Mouse (Mus musculus): Measurements from ENCODE around the gene Esrrg.

Esrrg gene

DNA sequence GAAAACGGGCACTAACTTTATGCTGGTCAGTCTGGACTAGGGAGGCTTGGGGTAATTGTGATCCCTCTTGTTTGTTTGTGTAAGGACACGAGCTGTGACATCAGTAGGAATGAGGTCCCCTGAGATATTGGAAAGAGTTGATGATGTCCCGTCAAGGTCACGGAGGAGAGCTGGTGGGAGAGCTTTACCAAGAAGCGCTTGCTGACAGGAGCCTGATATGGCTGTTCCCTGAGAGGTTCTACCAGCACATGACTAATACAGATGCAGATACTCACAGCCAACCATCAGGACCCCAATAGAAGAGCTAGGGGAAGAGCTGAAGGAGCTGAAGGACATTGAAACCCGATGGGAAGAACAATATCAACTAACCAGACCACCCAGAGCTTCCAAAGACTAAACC lies 302.6 kb downstream of the Esrrg start:
- no peak for DNase-seq (ENCODE audit: low spot score)

DNA sequence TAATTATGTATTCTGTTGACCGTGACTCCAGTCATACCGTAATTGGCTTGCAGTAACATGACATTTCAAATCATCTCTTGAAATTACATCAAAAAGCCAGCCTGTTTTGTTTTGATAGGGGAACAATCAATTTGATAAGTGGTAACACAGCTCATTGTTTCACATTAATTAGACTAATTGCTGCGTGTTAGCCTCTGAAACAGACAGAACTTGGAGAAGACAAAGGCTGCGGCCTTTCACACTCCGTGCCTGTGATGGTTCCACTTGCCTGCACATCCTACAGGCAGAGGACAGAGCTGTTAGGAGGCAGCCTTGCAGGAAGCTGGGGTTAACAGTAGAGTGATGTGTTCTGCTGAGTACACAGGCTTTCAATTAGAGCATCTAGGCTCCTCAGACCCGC lies 309.7 kb downstream of the Esrrg start:
- no peak for DNase-seq (ENCODE audit: low spot score)

DNA sequence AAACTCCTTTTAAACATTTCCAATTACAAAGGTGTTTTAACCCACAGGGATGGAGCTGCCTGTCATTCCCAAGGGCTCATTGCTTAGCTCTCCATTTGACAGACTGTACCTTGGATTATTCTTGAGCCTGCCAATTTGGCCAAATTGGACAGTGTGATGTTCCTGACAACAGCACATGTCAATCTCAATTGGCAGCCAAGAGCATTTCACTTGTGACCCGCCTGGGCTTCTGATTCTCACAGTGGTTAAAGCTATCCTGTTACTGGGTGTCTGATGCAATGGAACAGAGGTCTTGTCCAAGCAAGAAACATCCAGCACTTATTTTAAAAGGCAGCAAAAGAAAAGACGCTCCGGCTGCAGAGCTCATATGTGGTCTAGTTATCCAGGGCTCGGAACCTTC lies 310.3 kb downstream of the Esrrg start:
- no peak for DNase-seq (ENCODE audit: low spot score)

DNA sequence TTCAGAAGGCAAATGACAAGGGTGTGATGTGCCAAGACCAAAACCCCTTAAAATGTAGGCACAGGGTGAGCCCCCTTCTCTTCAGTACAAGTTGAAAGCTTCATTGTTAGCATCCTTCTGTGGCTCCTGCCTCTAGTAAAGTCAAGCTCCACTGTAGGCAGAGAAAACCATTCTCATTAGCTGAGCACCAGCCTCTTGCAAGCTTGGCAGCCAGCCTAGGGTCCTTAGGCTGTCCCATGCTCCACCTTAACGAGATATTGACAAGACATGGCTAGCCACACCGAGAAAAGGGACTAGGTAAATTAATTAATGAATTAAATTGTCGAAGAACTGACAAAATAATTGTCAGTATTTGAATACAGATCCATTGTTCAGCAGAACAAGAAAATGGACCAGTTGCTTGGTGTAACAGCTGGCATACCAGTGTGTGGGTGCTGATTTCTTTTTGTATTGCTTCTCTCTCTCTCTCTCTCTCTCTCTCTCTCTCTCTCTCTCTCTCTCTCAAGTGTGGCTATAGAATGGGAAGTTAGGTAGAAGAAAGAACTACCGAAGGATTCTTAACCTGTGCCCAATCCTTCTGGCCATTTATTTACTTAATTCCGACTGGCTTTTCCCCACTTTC lies 311.7 kb downstream of the Esrrg start:
- DNase-seq (ENCODE audit: low spot score): no peak

DNA sequence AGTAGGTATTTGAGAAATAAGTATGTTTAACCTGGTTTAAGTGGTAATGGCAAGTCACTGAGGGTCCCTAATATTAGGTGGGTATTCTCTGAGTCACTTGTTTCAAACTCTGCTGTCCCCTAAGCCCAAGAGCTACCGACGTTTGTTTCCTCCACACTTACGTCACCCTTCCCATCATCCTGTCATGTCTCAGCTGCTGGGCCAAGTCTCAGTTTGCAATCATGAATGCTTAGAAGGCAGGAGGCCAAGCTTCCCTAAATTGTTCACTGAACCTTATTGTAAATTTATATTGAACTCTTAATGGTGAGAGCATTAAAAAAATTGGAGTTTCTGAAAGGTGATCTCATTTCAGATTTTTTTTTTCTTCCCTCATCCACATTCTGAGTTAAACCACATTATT lies 322.6 kb downstream of the Esrrg start:
- no peak for DNase-seq (ENCODE audit: low spot score)

DNA sequence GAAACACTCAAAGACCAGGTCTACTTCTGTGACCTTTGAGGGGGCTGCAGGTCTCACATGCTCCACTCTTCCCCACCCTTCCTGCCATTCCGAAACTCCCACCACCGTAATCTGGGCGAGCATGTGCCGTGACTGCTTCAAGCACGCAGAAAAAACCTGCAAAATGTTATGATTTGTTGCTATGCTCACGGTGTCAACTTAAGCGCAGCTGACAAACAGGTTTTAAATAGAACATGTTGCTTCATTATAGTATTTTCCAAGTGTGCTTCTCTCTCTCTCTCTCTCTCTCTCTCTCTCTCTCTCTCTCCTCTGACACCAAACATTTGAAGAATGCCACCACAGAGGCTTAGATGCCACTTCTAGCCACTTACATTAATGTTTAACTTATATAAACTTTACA lies 330.1 kb downstream of the Esrrg start:
- no peak for DNase-seq (ENCODE audit: low spot score)

DNA sequence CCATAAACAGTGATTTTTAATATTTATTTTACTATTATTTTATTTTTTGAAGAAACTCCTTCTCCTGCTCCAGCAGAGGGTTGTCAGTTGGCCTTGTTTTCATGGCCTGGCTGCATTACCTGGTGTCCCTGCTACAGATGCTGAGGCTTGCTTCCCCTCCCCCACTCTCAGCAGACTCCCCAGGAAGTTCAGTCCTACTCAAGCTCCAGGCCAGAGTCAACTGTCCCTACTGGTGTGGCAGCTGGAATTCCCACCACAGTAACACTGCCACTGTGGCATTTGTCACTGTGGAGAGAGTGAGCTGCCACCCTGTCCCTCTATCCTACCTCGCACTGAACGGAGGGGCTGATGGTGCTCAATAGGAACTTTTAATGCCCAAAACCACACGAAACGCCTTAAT lies 330.5 kb downstream of the Esrrg start:
- DNase-seq (ENCODE audit: low spot score): no peak

DNA sequence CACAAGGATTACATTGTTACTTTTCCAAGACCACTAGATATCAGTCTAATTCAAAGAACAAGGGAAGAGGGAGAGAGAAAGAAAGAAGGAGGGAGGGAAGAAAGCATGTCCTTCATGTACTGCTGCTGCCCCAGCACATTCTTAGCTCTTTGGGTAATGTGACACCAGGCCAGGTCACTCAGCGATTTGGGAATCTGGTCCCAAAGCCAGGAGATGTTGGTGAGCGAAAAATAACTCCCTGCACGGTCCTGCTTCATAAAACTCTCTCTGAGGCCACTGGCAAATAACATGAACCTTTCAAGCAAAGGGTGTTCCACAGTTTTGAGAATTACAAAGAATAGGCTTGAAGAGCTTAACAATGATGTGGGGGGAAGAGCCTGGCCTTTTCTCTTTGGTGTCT lies 342.9 kb downstream of the Esrrg start:
- no peak for DNase-seq (ENCODE audit: low spot score)

DNA sequence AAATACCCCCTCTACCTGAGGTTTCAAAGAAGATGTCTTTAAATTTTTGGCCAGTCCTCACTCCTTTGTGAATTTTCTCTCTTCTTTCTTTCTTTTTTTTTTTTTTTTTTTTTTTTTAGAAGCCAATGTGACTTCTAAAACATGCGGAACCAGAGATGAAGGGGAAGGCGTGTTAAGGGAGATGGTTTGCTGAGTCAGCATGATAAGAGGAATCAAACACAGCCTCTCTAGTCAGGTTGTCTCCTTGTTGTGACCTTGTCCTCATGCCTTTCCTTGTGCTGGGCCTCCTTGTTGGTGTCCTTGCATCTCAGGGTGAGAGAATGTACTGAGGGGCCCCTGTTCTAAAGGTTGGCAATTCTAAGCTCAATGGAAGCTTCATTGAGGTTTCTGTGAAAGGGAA lies 348.1 kb downstream of the Esrrg start:
- DNase-seq (ENCODE audit: low spot score): no peak

DNA sequence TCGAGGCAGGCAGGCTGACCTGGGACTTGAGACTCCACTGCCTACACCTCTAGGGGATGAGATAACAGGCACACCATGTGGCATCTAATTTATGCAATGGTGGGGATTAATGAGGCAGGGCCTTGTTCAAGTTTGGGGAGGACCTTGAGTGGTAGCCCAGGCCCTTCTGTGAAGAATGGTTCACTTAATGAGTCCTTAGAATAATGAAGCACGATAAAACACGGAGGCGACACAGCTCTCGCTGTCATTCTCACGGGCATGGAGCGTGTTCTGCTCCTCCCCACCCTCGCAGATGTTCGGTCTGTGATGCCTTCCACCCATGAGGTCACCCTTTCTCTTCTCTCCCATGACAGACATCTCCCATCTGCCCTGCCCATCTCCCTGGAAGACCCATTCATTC lies 350.6 kb downstream of the Esrrg start:
- DNase-seq (ENCODE audit: low spot score): no peak

DNA sequence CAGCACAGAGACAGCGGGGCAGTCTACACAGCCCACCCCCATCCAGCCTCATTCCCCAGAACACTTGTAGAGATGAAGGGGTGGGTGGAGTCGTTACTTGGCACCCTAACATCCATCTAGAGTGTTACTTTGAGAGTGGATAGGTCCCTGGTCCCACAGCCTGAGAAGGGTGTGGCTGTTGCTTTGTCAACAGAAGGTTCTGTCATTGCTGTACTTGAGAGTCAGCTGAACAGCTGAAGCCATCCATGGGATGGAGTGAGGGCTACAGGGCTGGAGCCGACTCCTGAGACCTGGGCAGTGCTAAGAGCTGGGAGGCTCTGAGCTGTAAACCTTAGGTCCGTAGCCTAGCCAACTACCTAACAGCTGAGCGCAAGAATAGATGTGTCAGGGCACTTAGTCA lies 352.9 kb downstream of the Esrrg start:
- DNase-seq (ENCODE audit: low spot score): no peak

DNA sequence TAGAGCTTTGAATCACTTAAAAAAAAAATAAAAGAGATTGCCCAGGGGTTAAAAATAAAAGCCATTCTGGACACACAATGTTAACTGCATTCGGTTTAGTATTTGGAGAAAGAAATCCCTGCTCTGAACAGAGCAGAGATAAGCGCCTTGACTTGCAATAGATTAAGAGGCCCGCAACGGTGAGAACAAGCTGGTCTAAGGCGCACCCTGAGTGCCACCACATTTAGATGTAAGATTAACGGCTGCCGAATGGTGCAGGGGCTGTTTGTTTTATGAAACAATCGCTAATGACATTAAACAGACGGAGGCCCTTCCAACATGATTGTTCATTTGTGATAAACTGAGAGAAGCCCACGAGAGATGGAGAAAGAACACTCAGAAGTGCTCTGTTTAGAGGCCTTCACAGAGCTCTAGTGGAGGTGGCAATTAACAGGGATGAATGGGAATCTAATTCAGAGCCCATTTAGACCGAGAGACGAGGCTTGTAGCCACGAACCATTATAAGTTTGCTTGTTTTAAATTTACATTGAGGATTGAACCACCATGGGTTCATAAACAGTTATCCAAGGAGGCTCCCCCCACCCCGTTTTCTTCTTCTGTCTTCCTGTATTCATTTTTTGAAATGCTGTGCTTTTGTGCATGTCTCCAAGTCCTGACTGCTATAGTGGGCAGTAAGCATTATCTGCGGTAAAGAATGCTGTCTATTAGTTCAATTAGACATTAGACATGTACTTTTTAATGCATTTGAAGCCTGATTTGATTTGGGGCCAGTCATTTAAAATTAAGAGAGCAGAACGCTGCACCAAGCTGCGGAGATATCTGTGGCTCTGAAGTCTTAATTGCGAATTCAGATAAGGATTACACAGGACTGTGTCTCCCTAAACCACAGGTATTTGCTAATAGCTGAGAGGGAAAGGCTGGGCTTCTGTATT lies 356.5 kb downstream of the Esrrg start:
- no peak for DNase-seq (ENCODE audit: low spot score)

DNA sequence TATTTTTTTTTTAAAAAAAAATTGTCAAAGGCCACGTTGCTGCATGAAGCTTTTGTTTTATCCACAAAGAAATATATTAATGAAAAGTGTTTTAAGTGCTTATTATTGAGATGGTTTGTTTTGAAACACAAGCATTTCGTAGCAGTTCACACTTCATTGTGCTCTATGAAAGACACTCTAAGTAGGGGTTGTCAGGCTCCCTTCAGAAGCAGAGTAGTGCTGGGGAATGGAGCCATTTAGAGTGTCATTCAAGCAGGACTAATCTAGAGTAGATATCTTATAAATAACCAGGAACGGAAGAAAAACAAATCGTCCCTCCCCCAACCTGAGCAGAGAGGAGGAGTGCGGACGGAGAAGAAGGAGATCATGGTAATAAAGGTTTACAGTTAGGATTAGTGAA lies 357.3 kb downstream of the Esrrg start:
- DNase-seq (ENCODE audit: low spot score): no peak

DNA sequence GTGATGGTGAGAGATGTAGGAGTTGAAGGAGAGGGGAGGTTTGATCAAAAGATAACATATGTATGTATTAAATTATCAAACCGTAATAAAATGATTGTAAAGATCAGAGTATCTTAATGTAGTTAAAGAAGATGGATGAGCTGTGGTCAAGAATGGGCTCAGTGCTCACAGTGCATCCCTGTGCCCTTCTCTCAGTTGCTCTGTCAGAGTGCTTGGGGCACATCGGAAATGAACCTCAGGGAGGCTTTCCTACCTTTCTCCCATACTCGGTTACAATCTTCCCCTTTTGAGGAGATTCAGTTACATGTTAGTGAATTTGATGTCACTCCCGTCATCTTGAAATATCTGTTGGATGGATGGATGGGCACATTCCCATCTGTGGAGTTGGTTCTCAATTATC lies 359.8 kb downstream of the Esrrg start:
- DNase-seq (ENCODE audit: low spot score): no peak

DNA sequence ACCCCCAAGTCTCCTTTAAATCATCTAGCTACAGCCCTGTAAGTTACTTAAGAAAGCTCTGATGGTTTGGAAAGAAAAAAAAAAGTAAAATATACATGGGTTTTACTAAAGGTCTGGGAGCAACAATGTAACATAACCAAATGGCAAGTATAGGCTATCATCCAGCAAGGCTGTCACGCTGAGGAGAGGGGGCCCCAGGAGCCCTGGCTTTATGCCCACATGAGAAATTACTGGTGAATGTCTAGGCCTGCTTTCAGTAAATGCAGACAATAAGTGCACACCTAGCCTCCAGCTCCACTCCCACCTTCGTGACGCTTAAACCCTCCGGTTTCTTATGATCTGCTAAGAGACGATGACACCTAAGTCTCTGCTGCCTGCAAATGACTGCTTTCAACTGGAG lies 360.9 kb downstream of the Esrrg start:
- no peak for DNase-seq (ENCODE audit: low spot score)

DNA sequence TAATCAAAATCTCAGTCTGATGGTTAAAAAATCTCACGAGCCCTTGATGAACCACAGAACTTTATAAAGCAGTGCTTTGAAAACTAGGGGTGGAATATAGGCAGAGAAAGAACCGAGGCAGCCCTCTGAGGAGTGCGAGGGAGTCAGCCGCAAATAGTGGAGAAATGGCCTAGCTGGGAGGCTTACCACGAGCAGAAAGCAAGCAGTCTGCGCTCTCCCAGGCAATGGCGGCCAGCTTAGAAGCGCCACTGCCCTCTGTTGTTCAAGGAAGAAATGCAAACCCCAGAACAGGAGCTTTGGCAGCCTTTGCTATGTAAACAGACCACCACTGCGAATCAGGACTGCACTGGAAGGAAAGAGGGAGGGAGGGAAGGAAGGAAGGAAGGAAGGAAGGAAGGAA lies 365.8 kb downstream of the Esrrg start:
- no peak for DNase-seq (ENCODE audit: low spot score)

DNA sequence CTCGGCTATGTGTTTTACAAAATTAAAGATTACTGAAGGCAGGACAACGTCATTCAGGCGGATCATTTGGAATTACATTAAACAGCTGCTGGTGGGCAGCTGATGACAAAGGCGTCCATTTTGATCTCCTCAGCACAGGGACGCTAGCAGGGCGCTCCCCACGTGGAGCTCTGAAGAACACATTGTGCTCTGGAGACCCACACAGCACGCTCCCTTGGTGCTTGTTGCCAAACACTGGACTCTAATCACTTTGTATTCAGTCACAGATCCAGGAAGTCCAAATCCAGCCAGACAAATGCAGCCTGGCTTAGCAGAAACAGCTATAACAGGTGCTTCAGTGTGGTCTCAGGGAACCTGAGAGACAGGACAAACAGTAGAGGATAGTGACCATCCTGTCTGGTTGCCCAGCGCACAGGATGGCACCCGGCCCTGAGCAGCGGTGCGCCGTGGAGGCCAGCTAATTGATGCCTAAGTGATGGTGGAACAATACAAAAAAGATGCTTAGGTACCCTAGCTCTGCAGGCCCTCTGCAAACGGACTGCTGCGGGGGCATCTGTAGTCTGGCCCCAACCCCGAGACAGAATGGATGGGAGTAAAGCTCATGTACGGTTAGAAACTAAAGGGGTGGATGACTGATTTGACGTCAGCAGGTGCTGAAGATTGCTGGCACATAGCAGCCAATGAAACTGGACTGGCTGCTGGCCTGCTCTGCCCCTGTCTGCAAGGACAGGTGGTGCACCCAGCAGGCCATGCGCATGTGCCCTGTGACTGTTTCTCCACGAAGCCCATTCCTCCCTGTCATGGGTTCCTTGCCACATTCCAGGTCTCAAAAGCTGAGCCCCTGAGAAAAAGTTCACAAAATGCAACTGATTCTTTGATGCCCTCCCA lies 367.1 kb downstream of the Esrrg start:
- peak; percentile 15 for DNase-seq (ENCODE audit: low spot score)

DNA sequence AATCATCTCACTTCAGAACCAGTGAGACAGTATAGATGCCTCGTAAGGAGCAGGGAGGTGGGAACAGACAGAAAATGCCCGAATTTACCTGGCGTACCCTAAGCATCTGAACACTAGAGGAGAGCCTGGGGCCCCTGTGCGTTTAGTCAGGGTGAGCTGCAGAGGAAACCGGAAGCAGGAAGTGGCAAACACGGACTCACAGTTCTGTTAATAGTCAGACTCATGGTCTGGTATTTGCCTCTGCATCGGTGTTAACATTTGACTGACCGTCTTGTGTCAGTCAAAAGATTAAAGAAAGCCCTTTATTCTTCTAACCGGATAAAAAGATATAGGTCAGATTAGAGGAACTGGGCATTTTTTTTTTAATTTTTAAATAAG lies 367.8 kb downstream of the Esrrg start:
- DNase-seq (ENCODE audit: low spot score): no peak

DNA sequence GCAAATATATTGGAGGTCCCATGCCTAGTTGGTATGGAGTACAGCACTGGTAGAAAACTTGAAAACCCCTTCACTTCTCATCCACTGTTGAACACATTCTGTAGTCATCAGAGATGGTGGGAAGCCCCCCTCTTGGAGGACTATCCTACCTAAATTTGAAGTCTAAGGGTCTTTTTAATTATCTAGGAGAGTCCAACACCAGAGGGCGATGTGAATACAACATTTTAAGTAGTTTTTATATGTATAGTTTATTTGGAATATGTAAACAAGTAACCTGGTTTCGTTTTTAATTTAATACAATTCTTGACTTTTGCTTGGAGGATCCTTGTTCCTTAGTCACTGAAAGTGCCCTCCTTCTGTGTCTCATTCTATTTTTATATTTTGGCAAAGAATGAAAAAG lies 372.4 kb downstream of the Esrrg start:
- no peak for DNase-seq (ENCODE audit: low spot score)

DNA sequence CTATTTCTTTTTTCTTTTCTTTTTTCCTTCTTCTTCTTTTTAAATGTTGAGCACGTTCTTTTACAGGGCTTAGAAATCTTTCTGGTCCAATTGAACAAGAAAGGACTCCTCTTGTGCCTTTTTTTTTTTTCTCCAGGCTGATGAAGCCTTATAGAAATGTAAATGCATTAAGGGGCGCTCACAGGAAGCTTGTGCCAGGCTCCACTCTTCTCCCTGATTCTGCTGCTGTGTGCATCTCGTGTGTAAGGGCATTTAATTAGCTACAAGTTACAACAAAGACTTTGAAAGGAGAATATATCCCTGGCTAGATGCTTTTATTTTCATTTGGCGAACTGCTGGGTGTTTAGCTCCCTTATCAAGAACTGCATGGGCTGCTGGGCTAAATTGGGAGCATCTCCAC lies 374.6 kb downstream of the Esrrg start:
- DNase-seq (ENCODE audit: low spot score): no peak

DNA sequence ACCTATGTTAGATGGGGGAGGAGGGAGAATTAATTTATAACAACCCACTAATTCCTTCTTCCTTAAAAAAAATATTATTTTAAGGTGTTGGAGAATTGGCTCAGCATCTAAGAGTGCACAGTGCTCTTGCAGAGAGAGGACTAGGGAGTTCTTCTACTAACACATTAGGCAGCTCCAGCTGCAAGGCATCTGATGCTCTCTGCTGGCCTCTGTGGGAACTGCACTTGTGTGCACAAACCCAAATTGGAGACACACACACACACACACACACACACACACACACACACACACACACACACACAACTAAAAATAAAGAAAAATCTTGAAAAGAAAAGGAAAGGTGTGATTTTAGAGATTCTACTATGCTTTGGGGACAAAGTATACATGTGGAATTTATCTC lies 381.6 kb downstream of the Esrrg start:
- DNase-seq (ENCODE audit: low spot score): no peak

DNA sequence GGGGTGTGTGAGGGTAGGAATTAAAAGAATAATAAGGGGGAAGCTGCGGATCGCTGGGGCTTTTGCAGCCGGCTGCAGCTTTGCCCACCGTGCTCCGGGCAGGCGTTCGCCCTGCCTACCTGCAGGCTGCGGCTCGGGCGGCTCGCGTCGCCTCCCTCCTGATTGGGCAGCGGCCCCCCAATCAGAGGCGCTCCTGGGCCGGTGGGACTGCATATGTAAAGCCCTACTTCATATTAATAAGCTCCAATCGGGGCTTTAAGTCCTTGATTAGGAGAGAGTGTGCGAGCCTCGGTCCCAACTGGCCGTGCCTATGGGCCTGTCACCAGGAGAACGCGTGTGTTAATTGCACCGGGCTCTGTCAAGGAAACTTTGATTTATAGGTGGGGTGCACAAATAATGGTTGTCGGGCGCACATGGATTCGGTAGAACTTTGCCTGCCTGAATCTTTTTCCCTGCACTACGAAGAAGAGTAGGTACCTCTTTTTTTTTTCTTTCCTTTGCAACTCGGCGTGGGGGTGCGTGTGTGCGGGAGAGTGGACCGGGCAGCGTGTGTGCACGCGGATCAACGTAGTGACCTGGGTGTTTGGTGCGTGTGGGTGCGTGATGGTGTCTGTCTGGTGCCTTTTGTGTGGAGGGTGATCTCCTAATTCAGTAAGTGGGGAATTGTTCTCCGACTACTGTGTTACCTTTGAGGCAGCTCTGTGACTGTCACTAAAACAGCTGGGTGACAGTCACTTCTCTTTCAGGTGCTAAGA lies 389.2 kb downstream of the Esrrg start:
- DNase-seq (ENCODE audit: low spot score): peak; percentile 65
